Comparison of ENCODE assay signal across 8 mouse cellular contexts in the genomic region with DNA sequence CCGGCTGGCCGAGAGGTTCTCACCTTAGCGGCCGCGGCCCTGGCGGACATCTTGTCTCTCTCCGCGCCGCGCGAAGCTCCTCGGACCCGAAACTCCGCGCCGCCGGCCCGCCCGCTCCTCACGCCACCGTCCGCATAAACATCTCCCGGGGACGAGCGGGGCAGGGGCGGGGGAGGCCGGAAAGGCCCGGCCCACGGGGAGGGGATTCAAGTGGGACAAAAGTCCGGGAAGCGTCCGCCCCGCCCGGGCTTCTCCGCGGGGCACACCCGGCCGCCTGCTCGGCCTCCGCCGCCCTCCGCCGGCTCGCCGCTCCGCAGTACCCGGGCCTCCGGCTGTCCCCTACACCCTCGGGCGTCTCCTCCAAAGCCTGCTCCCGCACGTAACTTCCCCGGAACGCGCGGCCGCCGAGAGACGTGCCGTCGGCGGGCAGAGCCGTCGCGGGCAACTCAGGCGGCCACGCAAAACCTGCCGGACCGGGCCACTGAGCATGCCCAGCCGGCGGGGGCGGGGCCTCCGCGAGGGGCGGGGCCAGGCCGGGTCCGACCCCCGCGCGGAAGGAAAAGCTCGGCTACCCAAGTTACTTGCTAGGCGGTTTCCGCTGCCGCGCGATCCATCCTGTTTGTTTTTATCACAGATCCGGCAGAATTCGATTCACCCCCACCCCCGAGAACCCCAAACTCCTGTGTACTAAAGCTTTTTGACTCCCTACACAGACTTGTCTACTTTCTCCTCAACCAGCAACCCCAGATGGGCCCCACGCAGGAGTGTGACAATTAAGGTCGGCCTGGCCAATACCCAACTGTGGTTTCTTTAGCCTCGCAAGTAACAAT.
DNase-seq lines count a peak whose midpoint lies in the region; ATAC-seq and TF ChIP-seq lines count a peak whose summit lies in the region.

No protein-coding gene starts in this region.

- H3K9ac ChIP-seq in forebrain, embryonic 13.5 days = peak overlapping the region; percentile 83
- H3K9ac ChIP-seq in heart, postnatal 0 days (replicated peaks; ENCODE audit: low read depth, low read length) = peak overlapping the region; percentile 98
- H3K9ac ChIP-seq in liver, embryonic 15.5 days = peak overlapping the region; percentile 59
- peak overlapping the region; percentile 82 for H3K9ac ChIP-seq in neural tube, embryonic 13.5 days

- H3K36me3 ChIP-seq in forebrain, embryonic 13.5 days (ENCODE audit: poor library complexity, severe bottlenecking) = no peaks in the 10 kb centered on the region
- no peaks in the 10 kb centered on the region for H3K36me3 ChIP-seq in heart, postnatal 0 days (replicated peaks; ENCODE audit: control insufficient read depth, insufficient read depth, low read length)
- no peaks in the 10 kb centered on the region for H3K36me3 ChIP-seq in liver, embryonic 15.5 days (replicated peaks)
- no peaks in the 10 kb centered on the region for H3K36me3 ChIP-seq in neural tube, embryonic 13.5 days
- H3K36me3 ChIP-seq in testis, adult 2 months (ENCODE audit: control insufficient read depth, insufficient read depth, low read length) = no peaks in the 10 kb centered on the region

- peak; percentile 94 for ATAC-seq in forebrain, embryonic 13.5 days
- ATAC-seq in heart, postnatal 0 days (ENCODE audit: insufficient read depth, low read depth) = peak; percentile 90
- peak; percentile 82 for ATAC-seq in liver, embryonic 15.5 days (ENCODE audit: insufficient read depth)
- peak; percentile 94 for ATAC-seq in neural tube, embryonic 13.5 days (ENCODE audit: low read depth)

- WGBS in forebrain, embryonic 13.5 days = under 1% methylated on average over 58 of the region's 92 CpGs
- WGBS in heart, postnatal 0 days = under 1% methylated on average over 69 of the region's 92 CpGs
- under 1% methylated on average over 91 of the region's 92 CpGs for WGBS in liver, embryonic 15.5 days (ENCODE audit: insufficient replicate concordance)
- WGBS in neural tube, embryonic 13.5 days = under 1% methylated on average over 83 of the region's 92 CpGs

- peak overlapping the region; percentile 81 for H3K4me2 ChIP-seq in forebrain, embryonic 13.5 days
- peak overlapping the region; percentile 67 for H3K4me2 ChIP-seq in heart, postnatal 0 days (ENCODE audit: low read depth, low read length)
- H3K4me2 ChIP-seq in liver, embryonic 15.5 days = peak overlapping the region; percentile 71
- peak overlapping the region; percentile 85 for H3K4me2 ChIP-seq in neural tube, embryonic 13.5 days

- H3K4me1 ChIP-seq in forebrain, embryonic 13.5 days = peaks cover 42% of the 10 kb centered on the region
- peaks cover 42% of the 10 kb centered on the region for H3K4me1 ChIP-seq in heart, postnatal 0 days (ENCODE audit: control insufficient read depth, insufficient read depth)
- H3K4me1 ChIP-seq in liver, embryonic 15.5 days (replicated peaks) = peaks cover 24% of the 10 kb centered on the region
- peaks cover 43% of the 10 kb centered on the region for H3K4me1 ChIP-seq in neural tube, embryonic 13.5 days (replicated peaks)
- peaks cover 3% of the 10 kb centered on the region for H3K4me1 ChIP-seq in testis, adult 2 months (ENCODE audit: control insufficient read depth, insufficient read depth, low read length)

- H3K27me3 ChIP-seq in forebrain, embryonic 13.5 days = no peaks in the 10 kb centered on the region
- no peaks in the 10 kb centered on the region for H3K27me3 ChIP-seq in heart, postnatal 0 days (ENCODE audit: control insufficient read depth, insufficient read depth, low read length)
- peaks cover 84% of the 10 kb centered on the region for H3K27me3 ChIP-seq in liver, embryonic 15.5 days
- no peaks in the 10 kb centered on the region for H3K27me3 ChIP-seq in neural tube, embryonic 13.5 days
- no peaks in the 10 kb centered on the region for H3K27me3 ChIP-seq in testis, adult 2 months (ENCODE audit: control insufficient read depth, insufficient read depth, low read length)

- DNase-seq in CD4-positive helper T cell, adult 2 months (ENCODE audit: low read depth, low spot score) = peak; percentile 25
- DNase-seq in cerebellum, adult 11 months = peak; percentile 64
- peak; percentile 84 for DNase-seq in heart, postnatal 0 days (ENCODE audit: low spot score)
- DNase-seq in kidney, postnatal 4 days = peak; percentile 93 to 96

- no peaks in the 10 kb centered on the region for H3K9me3 ChIP-seq in forebrain, embryonic 13.5 days (replicated peaks)
- no peaks in the 10 kb centered on the region for H3K9me3 ChIP-seq in heart, postnatal 0 days (replicated peaks; ENCODE audit: control insufficient read depth, low read length)
- H3K9me3 ChIP-seq in liver, embryonic 15.5 days (replicated peaks) = no peaks in the 10 kb centered on the region
- no peaks in the 10 kb centered on the region for H3K9me3 ChIP-seq in neural tube, embryonic 13.5 days

- H3K27ac ChIP-seq in forebrain, embryonic 13.5 days = peak overlapping the region; percentile 80
- H3K27ac ChIP-seq in heart, postnatal 0 days (ENCODE audit: low read depth) = peak overlapping the region; percentile 99
- peak overlapping the region; percentile 73 for H3K27ac ChIP-seq in liver, embryonic 15.5 days (replicated peaks)
- H3K27ac ChIP-seq in neural tube, embryonic 13.5 days (replicated peaks) = peak overlapping the region; percentile 88
- H3K27ac ChIP-seq in testis, adult 2 months (ENCODE audit: control insufficient read depth, insufficient read depth, low read depth, low read length) = peak overlapping the region; percentile 98

- peak; percentile 81 for TF ChIP-seq POLR2A in testis, adult 2 months (IDR thresholded peaks at IDR 0.05; ENCODE audit: control insufficient read depth, low read depth, low read length)

- TF ChIP-seq CTCF in heart, postnatal 0 days (IDR thresholded peaks at IDR 0.05; ENCODE audit: low read depth) = no peak
- no peak for TF ChIP-seq CTCF in testis, adult 2 months (IDR thresholded peaks at IDR 0.05; ENCODE audit: control insufficient read depth, insufficient read depth, insufficient replicate concordance, low read depth, low read length)

- peak; percentile 45; the same call in 1 of the 2 replicates for TF ChIP-seq EP300 in heart, postnatal 0 days (IDR thresholded peaks at IDR 0.05; ENCODE audit: low read depth)

- peak overlapping the region; percentile 87 for H3K4me3 ChIP-seq in forebrain, embryonic 13.5 days
- H3K4me3 ChIP-seq in heart, postnatal 0 days (ENCODE audit: low read depth, low read length) = peak overlapping the region; percentile 90
- peak overlapping the region; percentile 64 for H3K4me3 ChIP-seq in liver, embryonic 15.5 days (replicated peaks)
- peak overlapping the region; percentile 81 for H3K4me3 ChIP-seq in neural tube, embryonic 13.5 days
- peak overlapping the region; percentile 99 for H3K4me3 ChIP-seq in testis, adult 2 months (ENCODE audit: control insufficient read depth, low read depth, low read length)

Comparison
In these comparisons a context has a peak if more than half of its experiments do, and no peak if none do; other contexts are left out.
1. Peak in every context shown above with its lines: DNase-seq, ATAC-seq, H3K4me3 ChIP-seq and H3K27ac ChIP-seq.
2. DNase-seq: peak in every context shown above with its lines; median percentile 94 in kidney, postnatal 4 days; 84 in heart, postnatal 0 days; 64 in cerebellum, adult 11 months; 25 in CD4-positive helper T cell, adult 2 months.